18 mouse cellular contexts compared by ENCODE assay signal in genomic region chr4:8098084-8098483, GRCm38 (mm10).
A peak's percentile ranks its signal among the peaks of the same experiment; 100 is the strongest.
DNase-seq lines count a peak whose midpoint lies in the region; ATAC-seq and TF ChIP-seq lines count a peak whose summit lies in the region.
"Had no signal": no experiment of that assay in that cellular context is flagged by ENCODE, and none has a peak within 500 bp of the region (broad histone marks: within the 10 kb centered on the region; RNA-seq: fewer than 3 reads in every experiment).

No protein-coding gene starts in this region.

- H3K27me3 ChIP-seq in forebrain, embryonic 10.5 days (ENCODE audit: poor library complexity, severe bottlenecking) = peaks cover 33% of the 10 kb centered on the region; the same call in 1 of the 2 replicates
- no peaks in the 10 kb centered on the region for H3K27me3 ChIP-seq in forebrain, postnatal 0 days (ENCODE audit: insufficient read depth, low read length)
- H3K27me3 ChIP-seq in neural tube, embryonic 11.5 days (ENCODE audit: control insufficient read depth, insufficient read depth, low read length) = no peaks in the 10 kb centered on the region
- H3K27me3 ChIP-seq in forebrain, embryonic 16.5 days (replicated peaks; ENCODE audit: control insufficient read depth, insufficient read depth, low read length) = no peaks in the 10 kb centered on the region; the same call in 1 of the 2 replicates
- H3K27me3 ChIP-seq in neural tube, embryonic 15.5 days (replicated peaks) = no peaks in the 10 kb centered on the region
- H3K27me3 ChIP-seq: embryonic facial prominence, embryonic 13.5 days; limb, embryonic 12.5 days; liver, embryonic 13.5 days; Patski had no signal

- H3K4me2 ChIP-seq in forebrain, postnatal 0 days (ENCODE audit: low read depth) = no peak overlapping the region
- H3K4me2 ChIP-seq in neural tube, embryonic 11.5 days (ENCODE audit: low read depth) = no peak overlapping the region
- no peak overlapping the region for H3K4me2 ChIP-seq in forebrain, embryonic 16.5 days (ENCODE audit: low read length)
- H3K4me2 ChIP-seq in neural tube, embryonic 15.5 days = no peak overlapping the region
- H3K4me2 ChIP-seq: embryonic facial prominence, embryonic 13.5 days; limb, embryonic 12.5 days; liver, embryonic 13.5 days had no signal

- H3K4me1 ChIP-seq in forebrain, embryonic 10.5 days = peaks cover 15% of the 10 kb centered on the region
- H3K4me1 ChIP-seq in forebrain, postnatal 0 days (ENCODE audit: insufficient read depth) = no peaks in the 10 kb centered on the region
- H3K4me1 ChIP-seq in neural tube, embryonic 11.5 days (ENCODE audit: control insufficient read depth, insufficient read depth, low read length) = no peaks in the 10 kb centered on the region
- H3K4me1 ChIP-seq in forebrain, embryonic 16.5 days (replicated peaks; ENCODE audit: control insufficient read depth, insufficient read depth, low read length) = peaks cover 11% of the 10 kb centered on the region
- peaks cover 7% of the 10 kb centered on the region for H3K4me1 ChIP-seq in neural tube, embryonic 15.5 days
- H3K4me1 ChIP-seq: embryonic facial prominence, embryonic 13.5 days; limb, embryonic 12.5 days; liver, embryonic 13.5 days had no signal

- WGBS in forebrain, embryonic 10.5 days = 45% methylated on average over 4 of the region's 4 CpGs
- WGBS in forebrain, postnatal 0 days = 18% methylated on average over 4 of the region's 4 CpGs
- WGBS in neural tube, embryonic 11.5 days = 19% methylated on average over 4 of the region's 4 CpGs
- 5% methylated on average over 4 of the region's 4 CpGs for WGBS in forebrain, embryonic 16.5 days
- 11% methylated on average over 4 of the region's 4 CpGs for WGBS in neural tube, embryonic 15.5 days

- H3K4me3 ChIP-seq in forebrain, embryonic 10.5 days = no peak overlapping the region
- no peak overlapping the region for H3K4me3 ChIP-seq in forebrain, postnatal 0 days (ENCODE audit: low read depth, low read length)
- H3K4me3 ChIP-seq in neural tube, embryonic 11.5 days (ENCODE audit: low read depth, low read length) = no peak overlapping the region
- H3K4me3 ChIP-seq in forebrain, embryonic 16.5 days (replicated peaks; ENCODE audit: low read length) = no peak overlapping the region
- H3K4me3 ChIP-seq in neural tube, embryonic 15.5 days (replicated peaks) = no peak overlapping the region
- H3K4me3 ChIP-seq: embryonic facial prominence, embryonic 13.5 days; limb, embryonic 12.5 days; liver, embryonic 13.5 days had no signal

- H3K9me3 ChIP-seq in forebrain, embryonic 10.5 days = peaks cover 7% of the 10 kb centered on the region
- no peaks in the 10 kb centered on the region for H3K9me3 ChIP-seq in forebrain, postnatal 0 days (ENCODE audit: low read length)
- H3K9me3 ChIP-seq in neural tube, embryonic 11.5 days (ENCODE audit: control insufficient read depth, low read length) = no peaks in the 10 kb centered on the region
- H3K9me3 ChIP-seq in forebrain, embryonic 16.5 days (ENCODE audit: control insufficient read depth, low read length) = no peaks in the 10 kb centered on the region
- H3K9me3 ChIP-seq in neural tube, embryonic 15.5 days (replicated peaks) = no peaks in the 10 kb centered on the region; the same call in 1 of the 2 replicates
- H3K9me3 ChIP-seq: embryonic facial prominence, embryonic 13.5 days; limb, embryonic 12.5 days; liver, embryonic 13.5 days had no signal

- H3K36me3 ChIP-seq in forebrain, embryonic 10.5 days (replicated peaks) = no peaks in the 10 kb centered on the region
- no peaks in the 10 kb centered on the region for H3K36me3 ChIP-seq in forebrain, postnatal 0 days (ENCODE audit: insufficient read depth)
- no peaks in the 10 kb centered on the region for H3K36me3 ChIP-seq in neural tube, embryonic 11.5 days (ENCODE audit: control insufficient read depth, insufficient read depth, low read length)
- H3K36me3 ChIP-seq in forebrain, embryonic 16.5 days (ENCODE audit: control insufficient read depth, insufficient read depth) = no peaks in the 10 kb centered on the region
- no peaks in the 10 kb centered on the region for H3K36me3 ChIP-seq in neural tube, embryonic 15.5 days
- H3K36me3 ChIP-seq: embryonic facial prominence, embryonic 13.5 days; limb, embryonic 12.5 days; liver, embryonic 13.5 days had no signal

- no peak for ATAC-seq in forebrain, postnatal 0 days
- ATAC-seq in neural tube, embryonic 11.5 days (ENCODE audit: insufficient read depth, low FRiP score, low TSS enrichment) = peak; percentile 90
- ATAC-seq in forebrain, embryonic 16.5 days = peak; percentile 77
- peak; percentile 41; the same call in 1 of the 2 replicates for ATAC-seq in neural tube, embryonic 15.5 days (ENCODE audit: low FRiP score)
- ATAC-seq: Patski had no signal

- DNase-seq in forebrain, embryonic 10.5 days (ENCODE audit: extremely low spot score, low spot score) = peak; percentile 31
- DNase-seq in forebrain, postnatal 0 days = no peak
- peak; percentile 29 for DNase-seq in neural tube, embryonic 11.5 days (ENCODE audit: low spot score)
- DNase-seq in neural tube, embryonic 10.5 days (ENCODE audit: extremely low spot score, low spot score) = no peak
- DNase-seq in right cerebral cortex, adult 2 months (ENCODE audit: low spot score in 2 of 2) = no peak
- DNase-seq in layer of hippocampus, postnatal 10 days (ENCODE audit: low spot score in 2 of 2) = no peak
- DNase-seq: cerebellum, postnatal 10 days; heart, adult 18-20 months; kidney, adult 2 months; kidney, postnatal 25 days; liver, embryonic 13.5 days; right cerebral cortex, postnatal 25 days; thymus, postnatal 14 days had no signal

- no peak for TF ChIP-seq CTCF in forebrain, postnatal 0 days (IDR thresholded peaks at IDR 0.05; ENCODE audit: low read depth)

- H3K9ac ChIP-seq in forebrain, postnatal 0 days = no peak overlapping the region
- H3K9ac ChIP-seq in neural tube, embryonic 11.5 days (ENCODE audit: low read length) = no peak overlapping the region
- no peak overlapping the region for H3K9ac ChIP-seq in forebrain, embryonic 16.5 days (replicated peaks; ENCODE audit: low read depth, low read length)
- H3K9ac ChIP-seq in neural tube, embryonic 15.5 days (replicated peaks) = no peak overlapping the region
- H3K9ac ChIP-seq: embryonic facial prominence, embryonic 13.5 days; limb, embryonic 12.5 days; liver, embryonic 13.5 days had no signal

- H3K27ac ChIP-seq in forebrain, embryonic 10.5 days = peak overlapping the region; percentile 69
- H3K27ac ChIP-seq in forebrain, postnatal 0 days (ENCODE audit: low read depth, low read length) = no peak overlapping the region
- H3K27ac ChIP-seq in neural tube, embryonic 11.5 days (ENCODE audit: low read depth, low read length) = no peak overlapping the region
- H3K27ac ChIP-seq in forebrain, embryonic 16.5 days (ENCODE audit: low read length) = no peak overlapping the region
- no peak overlapping the region for H3K27ac ChIP-seq in neural tube, embryonic 15.5 days (replicated peaks)
- H3K27ac ChIP-seq: embryonic facial prominence, embryonic 13.5 days; limb, embryonic 12.5 days; liver, embryonic 13.5 days had no signal

Comparison
In these comparisons a context has a peak if more than half of its experiments do, and no peak if none do; other contexts are left out.
1. DNase-seq: peak in forebrain, embryonic 10.5 days (single experiment) and neural tube, embryonic 11.5 days (single experiment); none in forebrain, postnatal 0 days (single experiment), neural tube, embryonic 10.5 days (single experiment), right cerebral cortex, adult 2 months (0 of 2) and layer of hippocampus, postnatal 10 days (0 of 2).